Mouse (Mus musculus): ENCODE data around the gene Son. TPM values are rescaled to one million over a fixed set of nuclear protein-coding genes. Genes with fewer than 3 reads are reported as not detected.

Son gene
- polyA plus RNA-seq, 1 experiment from 2014 or later: 121 TPM

DNA sequence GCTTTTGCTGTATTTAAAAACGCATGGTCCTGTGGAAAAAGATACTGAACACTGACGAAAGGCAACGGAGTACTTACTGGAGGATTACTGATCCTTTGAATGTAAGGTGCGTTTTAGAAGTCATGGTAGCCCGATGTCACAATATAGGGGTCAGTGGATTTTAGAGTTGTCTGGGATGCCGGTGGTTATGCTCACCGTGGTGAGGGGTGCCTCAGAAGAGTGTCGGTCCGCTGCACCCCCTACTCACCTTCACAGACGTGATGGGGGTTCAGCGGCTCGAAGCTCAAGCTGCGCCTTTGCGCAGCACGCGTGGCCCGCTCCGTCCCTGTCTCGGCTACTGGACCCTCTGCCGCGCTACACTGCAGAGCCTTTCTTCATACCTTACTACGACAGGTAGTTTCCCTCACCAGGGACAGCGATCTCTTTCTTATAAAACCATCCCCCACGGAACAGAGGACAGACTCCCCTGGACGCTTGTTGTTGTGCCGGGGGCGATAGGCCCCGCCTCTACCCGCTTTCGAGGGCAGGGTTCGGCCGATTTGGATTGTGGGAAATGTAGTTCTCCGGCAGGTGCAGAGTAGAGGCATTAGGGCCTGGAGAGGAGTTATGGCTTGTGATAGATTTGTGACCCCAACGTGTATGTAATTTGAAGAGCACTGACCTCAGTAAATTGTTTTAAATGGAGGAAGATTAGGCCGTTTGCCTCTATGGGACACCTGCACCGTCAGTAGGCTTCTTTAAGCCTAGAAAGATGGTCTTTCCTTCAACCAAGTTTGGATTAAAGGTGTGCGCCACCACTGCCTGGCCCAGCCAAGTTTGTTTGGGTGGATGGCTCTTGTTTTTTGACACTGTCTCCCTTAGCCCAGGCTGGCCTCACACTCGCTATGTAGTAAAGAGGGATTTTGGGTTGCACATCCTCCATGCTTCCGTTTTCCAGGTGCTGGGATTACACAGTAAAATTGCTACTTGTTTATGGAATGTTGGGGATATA, 28.5 kb upstream of the Son start, which contains the start of gene Dnajc28:
Gene Dnajc28 (minus strand): TSS at position 516 of the 991 bp plus-strand sequence.
- WGBS: 10% methylated on average over 39 of the region's 39 CpGs

DNA sequence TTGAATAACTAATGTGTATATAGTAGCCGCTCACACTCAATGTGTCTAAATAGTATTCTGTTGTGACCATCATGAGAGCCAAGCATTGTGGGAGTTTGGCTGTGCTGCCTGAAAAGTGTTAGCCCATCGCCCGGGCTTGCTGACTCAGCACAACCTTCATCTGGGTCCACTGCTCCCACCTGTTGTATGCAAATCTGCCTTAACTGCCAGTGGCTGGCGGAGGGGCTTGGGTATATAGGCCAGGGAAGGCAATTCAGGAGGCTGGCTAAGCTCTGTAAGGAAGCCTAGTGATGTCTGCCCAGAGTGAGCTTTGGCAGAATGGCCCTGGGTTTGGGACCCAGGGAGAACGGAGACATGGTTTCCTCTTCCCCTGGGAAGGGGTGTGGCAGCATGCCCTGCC, 27.1 kb upstream of the Son start:
- Histone ChIP-seq H3K36me3 (peaks cover 52% of the 10 kb centered on the region), H3K9ac (no peak overlapping the region), H3K4me1 (peaks cover 4% of the 10 kb centered on the region), H3K9me3 (no peaks in the 10 kb centered on the region), H3K27me3 (no peaks in the 10 kb centered on the region), H3K27ac (no peak overlapping the region), H3K4me3 (no peak overlapping the region), H3K4me2 (no peak overlapping the region)
- ATAC-seq (ENCODE audit: insufficient number of reproducible peaks, low FRiP score, low TSS enrichment, low read depth): no peak
- 86% methylated on average over 5 of the region's 5 CpGs for WGBS

More for the DNA sequence above, 28.5 kb upstream of the Son start, which contains the start of gene Dnajc28:
- no peak; the same call in 1 of the 2 replicates for ATAC-seq (ENCODE audit: insufficient number of reproducible peaks, low FRiP score, low TSS enrichment, low read depth)
- Histone ChIP-seq H3K4me3 (peak within 1 kb of the TSS; percentile 63), H3K27ac (no peak within 1 kb of the TSS), H3K9ac (peak within 1 kb of the TSS; percentile 47), H3K36me3 (peaks cover 41% of the 10 kb centered on the region), H3K4me1 (peaks cover 4% of the 10 kb centered on the region), H3K4me2 (peak within 1 kb of the TSS; percentile 61), H3K9me3 (no peaks in the 10 kb centered on the region), H3K27me3 (no peaks in the 10 kb centered on the region)

DNA sequence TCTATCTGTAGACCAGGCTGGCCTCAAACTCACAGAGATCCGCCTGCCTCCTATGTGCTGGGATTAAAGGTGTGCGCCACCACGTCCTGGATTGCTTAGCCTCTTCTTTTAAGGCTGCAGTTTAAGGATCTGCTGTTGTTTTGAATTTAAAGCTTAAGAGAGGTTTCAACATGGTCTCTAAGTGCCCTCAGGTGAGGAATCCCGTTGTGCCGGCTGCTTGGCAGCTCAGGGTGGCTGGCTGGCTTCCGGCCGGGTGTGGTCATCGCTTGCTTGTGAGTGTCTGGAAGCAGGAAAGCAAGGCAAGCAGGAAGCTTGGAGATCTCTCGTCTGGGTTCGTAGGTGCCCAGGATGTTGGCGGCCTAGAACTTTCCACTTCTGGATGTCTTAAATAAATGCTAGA, 26.3 kb upstream of the Son start:
- H3K9ac ChIP-seq: no peak overlapping the region
- no peak overlapping the region for H3K4me3 ChIP-seq
- 83% methylated on average over 11 of the region's 11 CpGs for WGBS
- no peak overlapping the region for H3K27ac ChIP-seq
- no peak for ATAC-seq (ENCODE audit: insufficient number of reproducible peaks, low FRiP score, low TSS enrichment, low read depth)
- H3K4me1 ChIP-seq: peaks cover 4% of the 10 kb centered on the region
- peaks cover 60% of the 10 kb centered on the region for H3K36me3 ChIP-seq
- H3K9me3 ChIP-seq: no peaks in the 10 kb centered on the region
- no peaks in the 10 kb centered on the region for H3K27me3 ChIP-seq
- H3K4me2 ChIP-seq: no peak overlapping the region

DNA sequence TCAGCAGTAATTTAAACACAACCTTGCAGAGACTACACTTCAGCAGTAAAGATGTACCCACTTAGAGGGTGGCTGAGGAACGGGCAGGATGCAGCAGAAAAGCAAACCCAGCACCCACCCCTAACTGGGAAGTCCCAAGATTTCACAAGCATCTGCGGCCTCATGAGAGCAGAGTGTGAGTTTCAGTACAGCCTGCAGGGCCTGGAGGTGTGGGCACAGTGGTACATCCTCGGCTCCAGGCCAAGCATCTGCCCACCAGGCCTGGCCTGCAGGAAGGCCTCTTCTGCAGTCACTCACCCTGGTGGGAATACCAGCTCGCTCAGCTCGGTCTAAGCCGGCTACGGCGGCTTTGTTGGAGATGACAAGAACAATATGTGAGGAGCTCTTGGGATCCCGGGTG, 24.2 kb upstream of the Son start:
- Histone ChIP-seq H3K27ac (no peak overlapping the region), H3K9ac (no peak overlapping the region), H3K4me3 (no peak overlapping the region), H3K4me2 (no peak overlapping the region), H3K4me1 (peaks cover 4% of the 10 kb centered on the region), H3K9me3 (no peaks in the 10 kb centered on the region), H3K36me3 (peaks cover 79% of the 10 kb centered on the region), H3K27me3 (no peaks in the 10 kb centered on the region)
- ATAC-seq (ENCODE audit: insufficient number of reproducible peaks, low FRiP score, low TSS enrichment, low read depth): no peak
- WGBS: 94% methylated on average over 9 of the region's 9 CpGs

DNA sequence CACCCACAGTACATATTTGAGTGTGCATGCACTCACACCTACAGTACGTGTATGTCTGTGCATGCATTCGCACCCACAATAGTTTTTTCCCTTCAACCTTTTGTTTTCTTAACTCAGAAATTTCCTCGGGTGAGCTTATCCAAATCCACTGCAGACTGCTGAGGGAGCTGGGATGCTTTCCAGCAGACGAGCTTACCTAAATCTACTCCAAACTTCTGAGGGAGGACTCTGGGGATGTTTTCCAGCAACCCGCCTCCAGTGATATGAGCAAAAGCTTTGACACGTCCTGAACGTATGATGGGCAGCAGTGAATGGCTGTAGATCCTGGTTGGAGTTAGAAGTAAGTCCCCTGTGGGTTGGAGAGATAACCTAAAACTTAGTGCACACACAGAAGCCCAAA, 19.5 kb upstream of the Son start:
- Histone ChIP-seq H3K9ac (no peak overlapping the region), H3K36me3 (peaks cover 92% of the 10 kb centered on the region), H3K27ac (no peak overlapping the region), H3K9me3 (no peaks in the 10 kb centered on the region), H3K4me2 (no peak overlapping the region), H3K4me3 (no peak overlapping the region), H3K4me1 (no peaks in the 10 kb centered on the region), H3K27me3 (no peaks in the 10 kb centered on the region)
- WGBS: 91% methylated on average over 7 of the region's 7 CpGs
- no peak for ATAC-seq (ENCODE audit: insufficient number of reproducible peaks, low FRiP score, low TSS enrichment, low read depth)

DNA sequence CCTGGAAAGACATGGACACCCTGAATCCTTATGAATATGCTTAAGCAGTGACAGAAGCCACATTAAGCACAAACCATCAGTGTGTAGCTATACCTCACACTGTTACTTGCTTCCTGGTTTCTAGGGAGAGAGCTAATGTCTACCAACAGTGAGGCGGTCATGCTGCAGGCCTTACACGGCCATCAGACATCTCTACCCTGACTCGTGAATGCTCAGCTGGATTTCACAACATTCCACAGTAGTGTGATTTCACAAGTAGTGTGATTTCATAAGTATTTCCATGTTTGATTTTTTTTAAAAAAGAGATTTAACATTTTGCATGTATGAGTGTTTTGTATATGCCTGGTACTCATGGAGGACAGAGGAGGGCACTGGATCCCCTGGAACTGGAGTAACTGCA, 18.6 kb upstream of the Son start:
- 81% methylated on average over 3 of the region's 3 CpGs for WGBS
- no peak for ATAC-seq (ENCODE audit: insufficient number of reproducible peaks, low FRiP score, low TSS enrichment, low read depth)
- Histone ChIP-seq H3K36me3 (peaks cover 89% of the 10 kb centered on the region), H3K9ac (no peak overlapping the region), H3K4me2 (no peak overlapping the region), H3K9me3 (no peaks in the 10 kb centered on the region), H3K4me1 (no peaks in the 10 kb centered on the region), H3K27me3 (no peaks in the 10 kb centered on the region), H3K4me3 (no peak overlapping the region), H3K27ac (no peak overlapping the region)

DNA sequence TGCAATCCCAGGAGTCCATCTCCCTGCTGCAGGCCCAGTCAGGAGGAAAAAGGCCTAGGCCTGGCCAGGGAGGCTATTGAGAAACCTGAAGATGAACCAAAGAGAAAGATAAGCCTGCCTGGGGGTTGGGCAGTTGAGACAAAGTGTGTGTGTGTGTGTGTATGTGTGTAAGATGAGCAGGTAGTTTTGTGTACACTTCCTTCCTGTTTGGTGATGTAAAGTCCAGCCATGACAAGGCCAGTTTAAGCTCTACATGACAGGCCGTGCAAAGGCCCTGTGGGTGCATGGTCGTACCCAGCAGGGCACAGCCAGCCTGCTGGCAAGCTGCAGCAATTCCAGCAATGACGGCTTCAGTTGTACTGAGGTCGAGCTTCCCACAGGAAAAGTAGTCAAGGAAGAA, 17.6 kb upstream of the Son start:
- WGBS: 91% methylated on average over 4 of the region's 4 CpGs

DNA sequence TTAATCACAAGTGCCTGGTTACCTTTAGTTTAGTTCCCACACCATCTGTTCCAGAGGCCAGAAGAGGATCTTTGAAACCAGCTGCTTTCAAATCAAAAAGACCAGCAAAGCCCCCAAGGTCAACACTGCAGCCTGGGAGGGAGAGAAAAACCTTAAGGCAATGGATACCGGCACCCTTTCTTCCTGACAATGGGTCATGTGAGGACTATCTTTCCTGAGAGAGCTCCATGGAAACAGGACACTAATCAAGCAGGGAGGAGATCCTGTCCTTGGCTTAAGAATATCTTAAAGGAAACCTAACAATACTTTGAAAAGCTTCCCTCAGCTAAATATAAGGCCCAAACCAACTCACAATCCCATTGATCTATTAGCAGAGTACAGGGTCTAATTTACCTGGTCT, 16.7 kb upstream of the Son start:
- Histone ChIP-seq H3K4me3 (no peak overlapping the region), H3K27ac (no peak overlapping the region), H3K27me3 (no peaks in the 10 kb centered on the region), H3K4me1 (no peaks in the 10 kb centered on the region), H3K9me3 (no peaks in the 10 kb centered on the region), H3K36me3 (peaks cover 90% of the 10 kb centered on the region), H3K4me2 (no peak overlapping the region), H3K9ac (no peak overlapping the region)
- 82% methylated on average over 1 of the region's 1 CpGs for WGBS
- no peak for ATAC-seq (ENCODE audit: insufficient number of reproducible peaks, low FRiP score, low TSS enrichment, low read depth)

More for the DNA sequence above, 17.6 kb upstream of the Son start:
- Histone ChIP-seq H3K9me3 (no peaks in the 10 kb centered on the region), H3K4me3 (no peak overlapping the region), H3K27me3 (no peaks in the 10 kb centered on the region), H3K27ac (no peak overlapping the region), H3K36me3 (peaks cover 90% of the 10 kb centered on the region), H3K4me1 (no peaks in the 10 kb centered on the region), H3K4me2 (no peak overlapping the region), H3K9ac (no peak overlapping the region)
- ATAC-seq (ENCODE audit: insufficient number of reproducible peaks, low FRiP score, low TSS enrichment, low read depth): no peak

DNA sequence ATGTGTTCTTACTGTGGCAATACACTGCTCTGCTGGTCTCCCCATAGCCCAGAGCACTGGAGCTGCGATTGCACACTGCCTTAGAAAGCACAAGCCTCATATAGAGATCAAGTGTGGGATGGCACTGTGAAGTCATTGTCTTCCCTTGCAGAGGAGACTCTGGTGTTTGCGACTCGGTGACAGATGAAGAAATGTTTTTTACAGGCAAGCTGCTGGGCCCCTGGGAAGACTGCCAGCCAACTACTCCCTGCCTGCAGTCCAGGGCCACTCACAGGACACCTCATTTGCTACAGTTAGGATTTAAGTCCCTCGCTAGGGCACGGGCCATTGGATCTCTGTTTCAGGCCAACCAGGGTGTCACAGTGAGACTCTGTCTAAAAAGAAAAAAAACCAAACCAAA, 14.9 kb upstream of the Son start:
- Histone ChIP-seq H3K9ac (no peak overlapping the region), H3K36me3 (peaks cover 91% of the 10 kb centered on the region), H3K4me2 (no peak overlapping the region), H3K9me3 (no peaks in the 10 kb centered on the region), H3K4me3 (no peak overlapping the region), H3K27ac (no peak overlapping the region), H3K27me3 (no peaks in the 10 kb centered on the region), H3K4me1 (no peaks in the 10 kb centered on the region)
- WGBS: 86% methylated on average over 5 of the region's 5 CpGs
- no peak for ATAC-seq (ENCODE audit: insufficient number of reproducible peaks, low FRiP score, low TSS enrichment, low read depth)

DNA sequence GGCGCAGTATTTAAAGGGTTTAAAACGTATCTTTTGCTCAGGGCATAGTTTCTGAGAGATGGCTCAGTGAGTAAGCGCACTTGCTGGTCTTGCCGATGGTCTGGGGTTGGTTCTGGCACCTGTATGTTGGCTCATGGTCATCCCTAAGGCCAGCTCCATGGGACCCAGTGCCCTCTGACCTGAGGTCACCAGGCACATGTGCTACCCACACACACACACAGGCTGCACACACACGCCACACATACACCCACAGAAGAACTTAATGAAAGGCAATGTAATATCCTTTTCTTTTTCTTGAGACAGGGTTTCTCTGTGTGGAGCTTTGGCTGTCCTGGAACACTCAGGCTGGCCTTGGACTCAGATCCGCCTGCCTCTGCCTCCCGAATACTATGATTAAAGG, 14.4 kb upstream of the Son start:
- Histone ChIP-seq H3K4me3 (no peak overlapping the region), H3K27ac (no peak overlapping the region), H3K4me1 (no peaks in the 10 kb centered on the region), H3K9me3 (no peaks in the 10 kb centered on the region), H3K27me3 (no peaks in the 10 kb centered on the region), H3K36me3 (peaks cover 91% of the 10 kb centered on the region), H3K4me2 (no peak overlapping the region), H3K9ac (no peak overlapping the region)
- 95% methylated on average over 7 of the region's 7 CpGs for WGBS
- no peak for ATAC-seq (ENCODE audit: insufficient number of reproducible peaks, low FRiP score, low TSS enrichment, low read depth)

DNA sequence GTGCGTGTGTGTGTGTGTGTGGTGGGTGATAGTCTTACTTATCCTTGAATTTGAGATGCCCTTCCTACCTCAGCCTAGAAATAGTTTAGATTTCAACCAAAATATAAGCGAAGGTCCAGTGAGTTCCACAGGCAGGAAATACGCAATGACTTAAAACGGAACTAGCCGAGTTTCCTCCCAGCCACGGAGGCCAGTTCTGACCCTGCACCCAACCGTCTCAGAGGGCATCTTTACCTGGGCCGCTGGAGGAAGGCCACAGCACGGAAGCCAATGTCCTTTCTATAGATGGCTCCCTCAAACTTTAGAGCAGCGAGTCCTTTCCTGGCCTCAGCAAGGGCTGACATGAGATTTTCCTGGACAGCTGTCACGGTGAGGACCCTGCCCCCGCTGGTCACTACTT, 13.7 kb upstream of the Son start:
- 92% methylated on average over 12 of the region's 12 CpGs for WGBS
- Histone ChIP-seq H3K4me3 (no peak overlapping the region), H3K4me1 (no peaks in the 10 kb centered on the region), H3K4me2 (no peak overlapping the region), H3K36me3 (peaks cover 91% of the 10 kb centered on the region), H3K9me3 (no peaks in the 10 kb centered on the region), H3K27me3 (no peaks in the 10 kb centered on the region), H3K9ac (no peak overlapping the region), H3K27ac (no peak overlapping the region)
- ATAC-seq (ENCODE audit: insufficient number of reproducible peaks, low FRiP score, low TSS enrichment, low read depth): no peak

DNA sequence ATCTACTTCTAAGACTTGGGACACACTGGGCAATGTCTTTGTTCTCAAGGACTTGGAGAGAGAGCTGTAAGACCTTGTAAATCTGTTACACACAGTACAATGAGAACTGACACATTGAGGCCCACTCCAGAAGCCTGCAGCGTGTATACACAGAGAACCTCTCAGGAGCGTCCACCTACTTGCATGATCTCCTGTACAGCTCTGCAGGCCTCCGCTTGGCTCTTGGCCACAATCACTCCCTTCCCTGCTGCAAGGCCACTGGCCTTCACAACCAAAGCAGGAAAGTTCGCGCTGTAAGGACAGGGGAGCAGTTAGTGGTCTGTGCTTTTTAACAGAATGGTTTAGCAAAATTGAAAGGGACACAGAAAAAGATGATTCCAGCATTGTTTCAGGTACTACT, 8.1 kb upstream of the Son start:
- ATAC-seq (ENCODE audit: insufficient number of reproducible peaks, low FRiP score, low TSS enrichment, low read depth): no peak
- no peak overlapping the region for H3K27ac ChIP-seq
- WGBS: 90% methylated on average over 5 of the region's 5 CpGs

More for the DNA sequence above, 8.1 kb upstream of the Son start:
- Histone ChIP-seq H3K27me3 (no peaks in the 10 kb centered on the region), H3K9ac (no peak overlapping the region), H3K9me3 (no peaks in the 10 kb centered on the region), H3K4me3 (no peak overlapping the region), H3K36me3 (peaks cover 83% of the 10 kb centered on the region), H3K4me2 (no peak overlapping the region), H3K4me1 (no peaks in the 10 kb centered on the region)
